Mouse (Mus musculus) hindbrain, embryonic 10.5 days (tissue): Measurements from ENCODE around the gene Map7d2. TPM values are rescaled to one million over a fixed set of nuclear protein-coding genes. Genes with fewer than 3 reads are reported as not detected.

Experiments used
- DNase-seq: peaks from one replicate; pipeline ENCODE4 v3.0.0-alpha.2; 2017; ENCODE audit warnings: low spot score
- H3K27ac ChIP-seq: fragments of 300-500 bp; sonication (generic); 2 replicates; pipeline ENCODE4 v1.5.1; 2016; ENCODE audit warnings: mild to moderate bottlenecking, moderate library complexity
- H3K27me3 ChIP-seq: fragments of 300-500 bp; sonication (generic); 2 replicates; pipeline ENCODE4 v1.6.1; 2016; ENCODE audit warnings: mild to moderate bottlenecking; ENCODE audit not compliant: poor library complexity, insufficient read depth, severe bottlenecking
- H3K36me3 ChIP-seq: fragments of 300-500 bp; sonication (generic); 2 replicates; pipeline ENCODE4 v1.6.1; 2016; ENCODE audit warnings: mild to moderate bottlenecking, moderate library complexity
- H3K4me1 ChIP-seq: fragments of 300-500 bp; sonication (generic); replicated peaks from 2 replicates; pipeline ENCODE4 v1.6.1; 2016; ENCODE audit warnings: mild to moderate bottlenecking
- H3K4me3 ChIP-seq: fragments of 300-500 bp; sonication (generic); 2 replicates; pipeline ENCODE4 v1.5.1; 2016; ENCODE audit warnings: mild to moderate bottlenecking, moderate library complexity
- H3K9me3 ChIP-seq: fragments of 300-500 bp; sonication (generic); 2 replicates; pipeline ENCODE4 v1.6.1; 2016; ENCODE audit warnings: mild to moderate bottlenecking, moderate library complexity
- WGBS: fragments of 180-500 bp; shearing (Covaris S2); methylation state at CpG from one replicate; pipeline ENCODE4 v1.1.7; 2016; 5-methylcytosine and 5-hydroxymethylcytosine counted together
- polyA plus RNA-seq: library from polyadenylated mRNA; unstranded; fragments of >200 nt; fragmentation: Nextera tagmentation; extraction: Ambion mirVana; gene quantifications from 2 replicates; pipeline ENCODE4 v1.2.1, GENCODE M21; 2016

Map7d2 gene
- polyA plus RNA-seq, 1 experiment from 2014 or later: 11.2 TPM

GRCm38 (mm10) chrX:159526388-159526787 lies 112.0 kb downstream of the Map7d2 start, which contains the start of gene Bclaf3:
Gene Bclaf3 (plus strand): TSS chrX:159526688.
- H3K27ac ChIP-seq: no peak within 1 kb of the TSS
- no peak for DNase-seq
- H3K4me1 ChIP-seq: no peaks in the 10 kb centered on the region
- H3K36me3 ChIP-seq: no peaks in the 10 kb centered on the region
- peaks cover 28% of the 10 kb centered on the region for H3K27me3 ChIP-seq
- H3K9me3 ChIP-seq: no peaks in the 10 kb centered on the region
- no peak within 1 kb of the TSS for H3K4me3 ChIP-seq
- WGBS: 90% methylated on average over 6 of the region's 6 CpGs

GRCm38 (mm10) chrX:159532427-159532810 lies 118.0 kb downstream of the Map7d2 start:
- 9% methylated on average over 38 of the region's 38 CpGs for WGBS
- peak; percentile 96 for DNase-seq
- H3K9me3 ChIP-seq: no peaks in the 10 kb centered on the region
- 0 out of 2 replicates have a peak, but pooled peaks cover 4% of the 10 kb centered on the region for H3K4me1 ChIP-seq
- no peaks in the 10 kb centered on the region for H3K36me3 ChIP-seq
- H3K27ac ChIP-seq: peak overlapping the region; percentile 91
- H3K27me3 ChIP-seq: peaks cover 10% of the 10 kb centered on the region
- H3K4me3 ChIP-seq: peak overlapping the region; percentile 67

- Histone ChIP-seq H3K4me3 (peak overlapping the region; percentile 67), H3K36me3 (no peaks in the 10 kb centered on the region), H3K27me3 (peaks cover 4% of the 10 kb centered on the region; the same call in 1 of the 2 replicates), H3K4me1 (0 out of 2 replicates have a peak, but pooled peaks cover 4% of the 10 kb centered on the region), H3K27ac (peak overlapping the region; percentile 91), H3K9me3 (no peaks in the 10 kb centered on the region)
- peak; percentile 43 for DNase-seq
- WGBS: 13% methylated on average over 52 of the region's 56 CpGs
Measured at GRCm38 (mm10) chrX:159532811-159533462, 118.6 kb downstream of the Map7d2 start.

GRCm38 (mm10) chrX:159541936-159542335 lies 127.6 kb downstream of the Map7d2 start:
- H3K27me3 ChIP-seq: peaks cover 10% of the 10 kb centered on the region
- H3K4me3 ChIP-seq: no peak overlapping the region
- 84% methylated on average over 18 of the region's 18 CpGs for WGBS
- no peaks in the 10 kb centered on the region for H3K9me3 ChIP-seq
- DNase-seq: no peak
- H3K4me1 ChIP-seq: no peaks in the 10 kb centered on the region
- H3K36me3 ChIP-seq: peaks cover 12% of the 10 kb centered on the region
- H3K27ac ChIP-seq: no peak overlapping the region

GRCm38 (mm10) chrX:159547093-159547492 lies 132.7 kb downstream of the Map7d2 start:
- 94% methylated on average over 5 of the region's 5 CpGs for WGBS
- H3K9me3 ChIP-seq: no peaks in the 10 kb centered on the region
- H3K27me3 ChIP-seq: no peaks in the 10 kb centered on the region; the same call in none of the 2 replicates

More at GRCm38 (mm10) chrX:159547093-159547492, 132.7 kb downstream of the Map7d2 start:
- H3K4me1 ChIP-seq: no peaks in the 10 kb centered on the region
- DNase-seq: no peak
- H3K27ac ChIP-seq: no peak overlapping the region
- peaks cover 21% of the 10 kb centered on the region for H3K36me3 ChIP-seq
- no peak overlapping the region for H3K4me3 ChIP-seq

Other genes with a start within 250 kb of the Map7d2 start
- gene Rps6ka3, start 204.3 kb upstream of the Map7d2 start, polyA plus RNA-seq: 3.1 and 4.4 TPM in 2 replicates
- 154 and 156 TPM in 2 replicates for gene Eif1ax, start 42.4 kb upstream of the Map7d2 start, polyA plus RNA-seq
- 18.8 and 24.5 TPM in 2 replicates for gene Bclaf3, start 112.1 kb downstream of the Map7d2 start, polyA plus RNA-seq
- 24.8 and 26.8 TPM in 2 replicates for gene Sh3kbp1, start 212.7 kb downstream of the Map7d2 start, polyA plus RNA-seq